Mouse (Mus musculus) spleen, embryonic (tissue): ENCODE data around the gene Svep1.

Experiments used
- CTCF ChIA-PET: fragments of 350-600 bp; sonication (Branson Sonifier 250); formaldehyde crosslinking; loops from one replicate; lab custom pipeline; 2022; lab: Charles Lee

The Svep1 gene

GRCm38 (mm10) chr4:58084155-58084554 is 122.5 kb downstream of the Svep1 start:
- CTCF ChIA-PET = no interaction called here

DNA sequence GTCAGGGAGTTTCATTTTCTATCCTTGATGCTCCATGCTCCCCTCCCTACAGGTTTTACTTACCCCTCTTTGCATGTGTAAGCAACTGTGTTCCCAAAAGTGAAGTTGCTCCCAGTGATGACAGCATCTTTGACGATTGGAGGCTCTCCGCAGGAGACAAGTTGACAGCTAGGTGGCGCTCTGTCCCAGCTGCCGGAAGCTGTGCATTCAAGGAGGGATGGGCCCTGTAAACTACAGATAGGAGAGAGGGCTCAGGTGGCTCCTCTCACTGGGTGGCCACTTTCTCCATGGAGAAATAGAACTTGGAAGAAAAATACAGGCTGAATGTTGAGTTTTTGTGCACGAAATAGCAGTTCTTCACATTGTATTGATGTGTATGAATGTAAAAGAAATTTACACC is 124.1 kb downstream of the Svep1 start:
- CTCF ChIA-PET = no interaction called here

DNA sequence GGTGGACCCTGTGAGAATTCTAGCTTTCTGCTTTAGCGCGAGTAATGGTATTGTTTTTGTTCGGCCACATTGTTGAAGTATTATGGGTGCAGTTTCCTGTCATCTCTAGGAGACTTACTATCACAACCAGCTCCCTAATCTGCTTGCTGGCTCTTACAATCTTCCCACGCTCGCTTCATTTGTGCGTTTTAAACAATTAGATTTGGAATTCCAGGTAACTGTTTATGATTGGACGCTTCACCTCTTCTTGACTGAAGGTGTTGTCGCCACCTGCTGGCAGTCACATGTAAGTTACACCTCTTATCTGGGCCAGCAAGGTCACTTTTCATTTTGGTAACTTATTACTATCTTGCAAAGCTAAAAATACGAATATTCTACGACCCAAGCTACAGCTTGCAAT is 127.0 kb downstream of the Svep1 start:
- CTCF ChIA-PET = no interaction called here

DNA sequence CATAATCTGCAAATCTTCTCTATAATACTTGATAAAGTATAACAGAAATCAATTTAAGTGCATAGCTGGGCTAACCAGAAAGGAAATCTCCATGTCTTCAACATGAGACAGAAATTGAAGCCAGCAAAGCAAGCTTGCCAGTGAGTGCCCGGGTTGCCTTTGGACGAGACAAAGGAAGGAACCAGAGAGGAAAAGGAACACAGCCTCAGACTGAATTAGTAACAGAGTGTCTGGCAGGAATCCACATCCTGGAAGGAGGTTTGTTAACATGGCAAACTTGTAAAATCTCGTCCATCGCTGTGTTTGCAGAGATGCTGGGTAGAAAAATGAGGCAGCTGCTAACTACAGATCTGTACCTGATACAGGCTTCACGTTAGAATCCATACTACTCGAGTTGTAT is 128.7 kb downstream of the Svep1 start:
- CTCF ChIA-PET = no interaction called here

GRCm38 (mm10) chr4:58077536-58077935 is 129.1 kb downstream of the Svep1 start:
- CTCF ChIA-PET = no interaction called here

- CTCF ChIA-PET = no interaction called here
These were observed 133.8 kb downstream of the Svep1 start for GRCm38 (mm10) chr4:58072888-58073287.

GRCm38 (mm10) chr4:58068886-58069285 is 137.8 kb downstream of the Svep1 start:
- CTCF ChIA-PET = no interaction called here

- CTCF ChIA-PET = no interaction called here
These were observed 141.9 kb downstream of the Svep1 start for GRCm38 (mm10) chr4:58064721-58065120.

GRCm38 (mm10) chr4:58062933-58063332 is 143.7 kb downstream of the Svep1 start:
- CTCF ChIA-PET = no interaction called here

DNA sequence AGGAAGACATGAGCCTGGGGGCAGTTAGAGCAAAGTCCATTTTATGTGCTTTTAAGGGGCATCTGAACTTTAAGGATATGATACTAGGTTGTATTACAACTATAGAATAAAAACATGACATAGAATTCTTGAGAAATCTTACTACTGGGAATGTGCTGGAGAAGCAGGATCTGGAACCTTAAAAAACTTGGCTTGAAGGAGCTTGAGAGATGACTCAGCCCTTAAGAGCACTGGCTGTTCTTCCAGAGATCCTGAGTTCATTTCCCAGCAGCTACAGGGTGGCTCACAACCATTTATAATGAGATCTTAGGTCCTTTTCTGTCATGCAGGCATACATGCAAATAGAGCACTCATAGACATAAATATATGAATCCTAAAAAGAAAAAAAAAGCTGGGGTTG is 151.0 kb downstream of the Svep1 start:
- CTCF ChIA-PET = no interaction called here

- CTCF ChIA-PET = no interaction called here
These were observed 152.2 kb downstream of the Svep1 start for GRCm38 (mm10) chr4:58054441-58054840.

- CTCF ChIA-PET = no interaction called here
These were observed 155.9 kb downstream of the Svep1 start for GRCm38 (mm10) chr4:58050746-58051145.

DNA sequence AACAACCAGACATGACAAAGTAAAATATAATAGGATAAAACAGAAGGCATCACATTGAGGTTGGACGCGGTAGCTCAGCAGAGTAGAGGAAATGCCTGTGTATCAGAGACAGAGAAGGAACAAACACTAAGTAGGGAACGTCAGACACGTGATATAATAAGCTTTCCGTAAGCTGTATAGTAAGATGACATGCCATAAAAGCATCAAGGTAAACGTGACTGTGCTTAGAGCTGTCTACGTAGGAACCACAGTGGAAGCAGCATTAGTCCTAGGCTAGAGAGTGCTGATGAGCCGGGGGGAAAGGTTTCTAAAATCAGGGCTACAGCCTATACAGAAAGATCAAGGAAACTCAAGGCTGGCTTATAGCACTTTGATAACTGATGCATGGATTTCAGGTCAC is 156.4 kb downstream of the Svep1 start:
- CTCF ChIA-PET = no interaction called here

DNA sequence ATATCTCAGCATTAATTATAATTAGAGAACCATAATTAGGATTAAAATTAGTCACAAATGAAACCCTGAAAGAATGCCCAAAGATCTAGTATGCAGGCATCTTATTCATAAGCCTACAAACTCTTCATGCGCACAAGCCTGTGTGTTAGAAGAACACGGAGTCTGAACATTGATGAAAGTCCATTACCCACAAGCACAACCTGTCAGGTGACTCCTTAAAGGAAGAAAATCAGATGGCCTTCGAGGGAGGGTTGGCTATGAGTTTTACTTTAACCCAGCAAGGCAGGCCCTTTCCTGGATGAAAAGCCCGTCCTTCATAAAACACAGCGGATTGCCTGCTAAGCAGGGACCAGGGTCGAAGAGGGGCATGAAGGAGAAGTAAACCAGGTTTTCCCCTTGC is 161.8 kb downstream of the Svep1 start:
- CTCF ChIA-PET = no interaction called here

GRCm38 (mm10) chr4:58044356-58044755 is 162.3 kb downstream of the Svep1 start:
- CTCF ChIA-PET = no interaction called here

DNA sequence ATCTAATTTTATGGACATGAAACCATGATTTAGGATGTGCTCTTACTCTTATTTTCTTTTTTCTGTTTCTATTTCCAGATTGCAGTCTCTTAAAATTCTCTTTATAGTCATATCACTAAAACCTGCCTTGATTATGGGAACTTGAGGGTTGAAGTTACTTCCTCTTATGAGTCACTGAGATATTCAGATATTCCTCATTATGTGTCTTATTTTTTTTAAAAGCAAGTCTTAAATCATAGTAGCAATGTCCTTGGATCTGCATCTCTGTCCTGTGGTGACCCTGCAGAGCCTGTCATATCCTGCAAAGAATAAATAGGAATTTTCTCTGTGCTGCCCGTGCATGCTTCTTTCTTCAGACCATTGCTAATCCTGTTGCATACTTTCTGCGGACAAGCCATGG is 166.6 kb downstream of the Svep1 start:
- CTCF ChIA-PET = no interaction called here

DNA sequence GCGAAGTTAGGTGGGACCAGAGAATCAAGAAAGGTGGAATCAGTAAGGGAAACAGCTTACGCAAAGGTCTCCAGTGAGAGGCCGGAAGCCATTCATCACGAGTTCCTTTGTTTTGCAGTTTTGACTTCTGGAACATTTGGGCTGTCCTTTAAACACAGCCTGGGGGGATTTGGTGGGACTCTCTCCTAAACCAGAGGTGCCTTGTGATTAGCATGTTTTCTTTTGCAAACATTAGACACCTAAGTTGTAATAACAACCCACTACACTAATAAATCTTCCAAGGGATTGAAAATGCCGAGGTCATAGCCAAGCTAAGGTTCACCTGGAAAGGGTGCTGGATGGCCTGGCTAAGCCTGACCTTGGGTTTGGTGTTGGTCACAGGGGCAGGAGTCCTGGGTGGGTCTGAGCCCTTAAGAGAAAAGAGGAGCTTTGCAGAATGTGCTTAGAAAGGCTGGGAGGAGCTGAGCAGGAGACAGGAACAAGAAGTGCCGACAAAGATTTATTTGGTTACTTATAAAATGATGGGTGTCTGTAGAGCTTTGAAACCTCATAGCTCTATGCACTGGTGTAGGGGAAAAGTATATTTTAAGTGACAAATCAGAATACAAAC is 169.5 kb downstream of the Svep1 start:
- CTCF ChIA-PET = no interaction called here

- CTCF ChIA-PET = no interaction called here
These were observed 172.0 kb downstream of the Svep1 start for GRCm38 (mm10) chr4:58034663-58035062.

GRCm38 (mm10) chr4:58032714-58033113 is 173.9 kb downstream of the Svep1 start:
- CTCF ChIA-PET = no interaction called here

DNA sequence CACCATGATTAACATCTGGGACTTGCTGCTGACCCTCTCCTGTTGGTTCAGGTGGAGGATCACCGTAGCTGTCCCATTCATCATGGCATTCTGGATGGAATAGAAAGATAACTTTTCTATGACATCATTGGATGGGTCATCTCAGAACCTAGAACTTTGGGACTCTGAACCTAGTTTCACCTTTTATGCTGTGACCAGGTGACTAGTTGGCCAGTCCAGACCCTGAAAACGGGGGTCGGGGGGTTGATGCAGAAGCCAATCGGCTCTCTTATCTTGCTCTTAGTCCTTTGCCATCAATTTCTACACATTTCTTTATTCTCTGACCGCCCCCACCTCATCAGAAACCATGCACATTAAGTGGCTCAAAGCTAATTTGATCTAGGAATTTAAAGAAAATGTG is 197.6 kb downstream of the Svep1 start, which contains the start of gene Txndc8:
Gene Txndc8 (minus strand): TSS at position 101 of the 400 bp plus-strand sequence.
- CTCF ChIA-PET = interaction anchor here (0.6 kb wide), 1 partner anchor 71 kb away, joined by 3 read pairs; no protein-coding TSS in a partner anchor

DNA sequence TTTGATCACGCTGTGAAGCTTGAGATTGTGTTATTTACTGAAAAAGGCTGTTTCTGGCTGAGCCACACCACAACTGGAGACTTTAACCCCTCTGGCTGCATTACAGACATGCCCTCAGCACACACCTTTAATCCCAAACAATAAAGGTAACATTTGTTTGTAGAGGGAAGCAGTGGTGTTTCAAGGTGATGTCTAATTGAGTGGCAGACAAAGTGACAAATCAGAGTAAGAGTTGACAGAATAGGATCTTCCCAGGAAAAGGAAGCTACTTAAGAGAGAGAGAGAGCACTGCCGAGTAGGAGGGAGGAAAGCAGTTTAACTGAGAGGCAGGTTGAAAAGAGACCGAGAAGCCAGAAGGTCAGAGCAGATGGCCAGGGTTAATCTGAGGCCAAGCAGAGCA is 203.2 kb downstream of the Svep1 start:
- CTCF ChIA-PET = no interaction called here
